In the genomic region with DNA sequence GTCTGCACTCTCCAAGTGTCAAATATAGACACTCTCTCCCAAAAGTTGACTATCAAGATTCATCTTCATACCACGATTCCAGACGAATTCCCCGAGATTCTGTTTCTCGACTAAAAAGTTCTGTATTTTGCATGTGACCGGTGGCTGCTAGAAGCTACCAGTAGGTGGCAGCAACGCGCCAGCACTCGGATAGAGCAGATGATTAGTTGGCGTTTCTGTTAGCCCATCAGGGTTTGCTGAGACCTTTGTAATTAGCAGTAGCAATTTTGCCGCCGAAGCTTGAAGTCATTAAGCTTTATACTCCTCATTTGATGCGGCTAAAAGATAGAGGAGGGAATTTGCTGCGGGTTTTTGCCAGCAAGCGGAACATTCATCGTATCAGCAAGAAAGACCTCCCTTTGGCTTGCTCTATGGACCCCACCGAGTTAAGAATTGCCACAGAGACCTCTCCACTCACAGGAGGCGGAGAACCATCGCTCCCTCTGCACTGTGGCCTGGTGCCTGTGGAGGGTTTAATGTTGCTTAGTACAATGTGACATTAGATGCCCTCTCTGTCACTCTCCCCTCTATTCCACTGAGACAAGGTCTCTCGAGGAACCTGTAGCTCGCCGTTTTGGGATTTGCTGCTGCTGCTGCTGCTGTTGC, we compare ENCODE assay signal across 7 mouse cellular contexts. TPM values are rescaled to one million over a fixed set of nuclear protein-coding genes. Genes with fewer than 3 reads are reported as not detected.
DNase-seq lines count a peak whose midpoint lies in the region; ATAC-seq lines count a peak whose summit lies in the region.

No protein-coding gene starts in this region.

- H3K9ac ChIP-seq in forebrain, embryonic 11.5 days (ENCODE audit: low read length) = no peak overlapping the region
- no peak overlapping the region for H3K9ac ChIP-seq in hindbrain, embryonic 11.5 days (ENCODE audit: low read depth, low read length)

- H3K4me3 ChIP-seq in forebrain, embryonic 11.5 days (ENCODE audit: low read depth, low read length) = no peak overlapping the region
- no peak overlapping the region for H3K4me3 ChIP-seq in hindbrain, embryonic 11.5 days (ENCODE audit: low read depth, low read length)
- H3K4me3 ChIP-seq in megakaryocyte, embryonic 14.5 days (replicated peaks) = peak overlapping the region; percentile 64

- no peak for ATAC-seq in forebrain, embryonic 11.5 days (replicated peaks; ENCODE audit: low FRiP score)
- ATAC-seq in hindbrain, embryonic 11.5 days (ENCODE audit: low FRiP score) = no peak

- H3K27me3 ChIP-seq in forebrain, embryonic 11.5 days (ENCODE audit: control insufficient read depth, insufficient read depth, low read length) = no peaks in the 10 kb centered on the region
- no peaks in the 10 kb centered on the region for H3K27me3 ChIP-seq in hindbrain, embryonic 11.5 days (ENCODE audit: control insufficient read depth, insufficient read depth, low read length)
- H3K27me3 ChIP-seq in megakaryocyte, embryonic 14.5 days (replicated peaks) = peaks cover 52% of the 10 kb centered on the region

- no peaks in the 10 kb centered on the region for H3K36me3 ChIP-seq in forebrain, embryonic 11.5 days (ENCODE audit: control insufficient read depth, insufficient read depth, low read length)
- no peaks in the 10 kb centered on the region for H3K36me3 ChIP-seq in hindbrain, embryonic 11.5 days (ENCODE audit: control insufficient read depth, insufficient read depth, low read length)
- H3K36me3 ChIP-seq in megakaryocyte, embryonic 14.5 days (replicated peaks; ENCODE audit: low read length) = no peaks in the 10 kb centered on the region

- peak; percentile 48 for DNase-seq in Muller cell, postnatal 12 days (ENCODE audit: inconsistent ontology term)
- DNase-seq in c-Kit-negative CD71-positive TER-119-positive erythroid progenitor cells, embryonic 14.5 days (ENCODE audit: low read depth, low spot score) = peak; percentile 30
- DNase-seq in forebrain, embryonic 11.5 days (ENCODE audit: low spot score) = peak; percentile 88
- peak; percentile 84 for DNase-seq in hindbrain, embryonic 11.5 days (ENCODE audit: low spot score)
- DNase-seq in left cerebral cortex, adult 11 months (ENCODE audit: low spot score) = peak; percentile 26
- DNase-seq in right cerebral cortex, postnatal 14 days = peak; percentile 79

- no peak overlapping the region for H3K27ac ChIP-seq in forebrain, embryonic 11.5 days (ENCODE audit: low read depth, low read length)
- no peak overlapping the region for H3K27ac ChIP-seq in hindbrain, embryonic 11.5 days (ENCODE audit: low read depth, low read length)

- WGBS in forebrain, embryonic 11.5 days = 30% methylated on average over 21 of the region's 21 CpGs
- 34% methylated on average over 21 of the region's 21 CpGs for WGBS in hindbrain, embryonic 11.5 days

- H3K4me2 ChIP-seq in forebrain, embryonic 11.5 days (ENCODE audit: low read depth, low read length, severe bottlenecking) = peak overlapping the region; percentile 24; the same call in 1 of the 2 replicates
- H3K4me2 ChIP-seq in hindbrain, embryonic 11.5 days (replicated peaks; ENCODE audit: low read depth, low read length) = no peak overlapping the region

- no peaks in the 10 kb centered on the region for H3K9me3 ChIP-seq in forebrain, embryonic 11.5 days (ENCODE audit: control insufficient read depth, low read length)
- no peaks in the 10 kb centered on the region for H3K9me3 ChIP-seq in hindbrain, embryonic 11.5 days (ENCODE audit: control insufficient read depth, low read length)
- no peaks in the 10 kb centered on the region for H3K9me3 ChIP-seq in megakaryocyte, embryonic 14.5 days

- H3K4me1 ChIP-seq in forebrain, embryonic 11.5 days (replicated peaks; ENCODE audit: control insufficient read depth, insufficient read depth, low read length) = no peaks in the 10 kb centered on the region
- H3K4me1 ChIP-seq in hindbrain, embryonic 11.5 days (replicated peaks; ENCODE audit: control insufficient read depth, insufficient read depth, low read length) = no peaks in the 10 kb centered on the region
- peaks cover 13% of the 10 kb centered on the region for H3K4me1 ChIP-seq in megakaryocyte, embryonic 14.5 days

RNA-seq across cellular contexts. Expression of a gene that starts 50.6 kb away (rescaled TPM):
- polyA plus RNA-seq in forebrain, embryonic 11.5 days (2014; fragmentation: Nextera tagmentation; extraction: Ambion mirVana) = not detected in 2 replicates
- polyA plus RNA-seq in hindbrain, embryonic 11.5 days (2014; fragmentation: Nextera tagmentation; extraction: Ambion mirVana) = 0.03 and 0.09 TPM in 2 replicates
- polyA plus RNA-seq in megakaryocyte, embryonic 14.5 days (2012; ENCODE audit: insufficient read depth, low replicate concordance) = not detected in 2 replicates

Comparison
In these comparisons a context has a peak if more than half of its experiments do, and no peak if none do; other contexts are left out.
1. DNase-seq: peak in every context shown above with its lines; median percentile 88 in forebrain, embryonic 11.5 days; 84 in hindbrain, embryonic 11.5 days; 79 in right cerebral cortex, postnatal 14 days; 48 in Muller cell, postnatal 12 days; 30 in c-Kit-negative CD71-positive TER-119-positive erythroid progenitor cells, embryonic 14.5 days; 26 in left cerebral cortex, adult 11 months.